Mouse (Mus musculus) Patski (cell line): ENCODE measurements at regions not wholly inside any gene's neighbourhood (a gene's known extent, or its start where the extent isn't known, plus 50 kb on each side); places are given as distances from the start of the nearest gene placed in this dataset.

Experiments
- ATAC-seq: fragments of 100-300 bp; one replicate; pipeline ENCODE4 v1.8.0; 2021
- CTCF ChIA-PET: fragments of 350-600 bp; sonication (Branson Sonifier 250); formaldehyde crosslinking; loops from one replicate; lab custom pipeline; 2022; ENCODE audit warnings: inconsistent platforms; lab: Charles Lee
- POLR2A ChIA-PET: fragments of 350-600 bp; sonication (Branson Sonifier 250); formaldehyde crosslinking; loops from one replicate; lab custom pipeline; 2022; ENCODE audit warnings: antibody characterized with exemption, inconsistent platforms; lab: Charles Lee
- DNase-seq: peaks from one replicate; pipeline ENCODE4 v3.0.0-alpha.2; 2011; ENCODE audit warnings: low read depth, low spot score
- H3K27me3 ChIP-seq: fragments of 371-371 bp; one replicate; pipeline ENCODE4 v1.5.1; 2021
- CTCF ChIP-seq: fragments of 100-300 bp; IDR thresholded peaks from one replicate; pipeline ENCODE4 v1.5.1; 2021
- in situ Hi-C: fragments of 300-500 bp; cut with MboI; formaldehyde crosslinking; loops from 3 replicates; pipeline ENCODE4 v1.11.1; 2018; ENCODE audit warnings: low pct_unique_long_range_greater_than_20kb, mixed read lengths

DNA sequence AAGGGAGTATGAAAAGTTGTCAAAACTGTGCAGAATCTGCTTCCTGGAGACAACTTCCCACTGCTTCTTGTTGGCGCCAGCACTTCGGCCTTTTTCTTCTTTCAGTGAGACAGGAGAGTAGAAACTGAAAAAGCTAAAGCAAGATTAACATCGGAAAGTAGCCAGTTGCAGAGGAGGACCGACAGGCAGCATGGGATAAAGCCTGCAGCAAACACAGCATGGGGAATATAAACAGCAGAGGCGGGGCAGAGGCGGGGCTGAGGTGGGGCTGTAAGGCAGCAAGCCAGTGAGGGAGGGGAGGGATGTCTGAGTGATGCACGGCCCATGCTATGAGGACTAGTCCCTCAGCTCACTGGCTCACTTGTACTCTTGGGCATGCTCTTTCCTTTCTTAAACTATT is 65.5 kb upstream of the C2cd4b start:
- ChIA-PET POLR2A (no interaction called here), CTCF (no interaction called here)
- H3K27me3 ChIP-seq, result peaks cover 25% of the 10 kb centered on the region
- DNase-seq, result no peak
- no peak for TF ChIP-seq CTCF
- in situ Hi-C loops, result no loop called here
- no peak for ATAC-seq

DNA sequence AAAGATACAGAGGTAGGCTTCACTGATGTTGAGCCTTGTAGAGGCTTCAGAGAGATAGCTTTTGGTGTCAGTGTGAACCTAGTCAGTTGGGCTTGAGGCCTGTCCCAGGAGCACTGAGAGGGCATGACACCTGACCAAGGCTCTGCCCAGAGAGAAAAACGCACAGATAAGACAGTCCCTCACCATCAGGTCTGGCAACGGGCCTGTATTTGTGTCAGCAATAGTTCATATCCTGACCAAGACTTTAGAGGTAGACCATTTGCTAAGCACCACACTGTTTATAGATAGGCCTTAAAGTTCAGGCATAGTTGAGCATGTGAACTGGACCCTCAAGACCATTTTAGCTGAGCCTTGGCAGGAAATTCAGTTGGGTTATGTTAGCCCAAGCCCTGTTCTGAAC is 60.4 kb upstream of the C2cd4b start:
- ChIA-PET CTCF (no interaction called here), POLR2A (no interaction called here)
- TF ChIP-seq CTCF, result no peak
- in situ Hi-C loops, result no loop called here
- peaks cover 45% of the 10 kb centered on the region for H3K27me3 ChIP-seq
- DNase-seq (no peak), ATAC-seq (no peak)

DNA sequence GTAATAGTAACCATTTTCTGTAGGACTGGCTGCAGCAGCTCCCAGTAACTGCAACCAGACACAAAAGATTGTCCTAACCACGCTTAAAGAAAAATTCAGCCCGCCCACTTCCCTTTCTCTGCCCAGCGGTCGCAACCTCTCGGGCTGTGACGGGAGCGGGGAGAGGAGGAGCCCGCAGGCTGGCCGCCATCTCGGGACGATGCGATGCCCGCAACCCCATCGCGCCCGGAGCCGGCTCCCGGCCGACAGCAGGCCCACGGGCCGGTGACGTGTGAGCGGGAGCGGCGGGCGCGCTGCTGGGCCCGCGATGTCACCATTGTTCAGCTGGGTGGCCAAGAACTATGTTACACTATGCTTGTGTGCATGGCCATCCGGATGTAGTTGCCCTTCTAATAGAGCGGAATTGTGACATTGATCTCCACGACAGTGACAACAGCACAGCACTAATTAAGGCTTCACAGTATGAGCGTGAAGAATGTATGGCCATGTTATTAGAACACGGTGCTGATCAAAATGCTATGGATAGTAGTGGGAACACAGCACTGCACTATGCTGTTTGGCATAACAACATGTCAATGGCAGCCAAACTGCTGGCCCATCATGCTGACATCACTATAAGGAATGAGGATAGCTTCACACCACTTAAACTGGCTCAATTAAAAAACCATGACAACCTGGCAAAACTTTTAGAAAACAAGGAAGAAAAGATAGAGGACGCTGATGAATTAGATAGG is 59.2 kb upstream of the C2cd4b start:
- no peak for DNase-seq
- TF ChIP-seq CTCF, result no peak
- ATAC-seq, result no peak
- in situ Hi-C loops, result no loop called here
- H3K27me3 ChIP-seq, result peaks cover 55% of the 10 kb centered on the region
- ChIA-PET POLR2A (no interaction called here), CTCF (no interaction called here)

DNA sequence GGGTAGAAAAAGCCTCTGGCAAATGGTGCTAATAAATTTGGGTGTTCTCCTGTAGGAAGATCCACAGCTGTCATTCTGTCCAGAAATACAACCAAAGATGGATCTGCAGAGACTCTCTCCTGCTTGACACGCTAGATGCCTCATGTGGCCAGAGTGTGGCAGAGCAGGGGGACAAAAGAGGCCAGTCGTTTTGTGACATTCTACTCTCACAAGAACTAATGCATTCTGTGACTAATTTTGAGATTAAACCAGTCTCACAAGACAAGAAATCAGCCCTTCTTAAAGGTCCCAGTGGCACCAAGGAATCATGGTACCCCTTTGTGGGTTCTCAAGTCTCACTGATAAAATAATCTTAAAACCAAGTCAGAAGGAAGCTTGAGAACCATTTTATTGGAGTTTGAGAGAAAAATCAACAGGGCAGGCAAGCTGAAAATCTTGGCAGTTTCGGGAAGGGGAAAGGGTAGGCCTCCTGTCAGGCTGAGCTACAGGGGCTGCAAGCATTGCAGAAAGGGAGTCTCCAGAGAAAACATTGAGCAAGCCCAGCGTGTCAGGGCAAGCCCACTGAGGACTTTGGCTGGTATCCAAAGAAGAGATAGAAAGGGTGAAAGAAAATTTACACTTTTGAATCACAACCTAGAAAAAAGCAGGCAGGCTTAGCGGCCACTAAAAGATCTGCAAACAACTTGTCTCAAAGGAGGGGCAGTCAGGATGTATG is 50.8 kb upstream of the C2cd4b start:
- DNase-seq (no peak), ATAC-seq (no peak)
- ChIA-PET POLR2A (interaction anchor here (0.9 kb wide), 1 partner anchor 11 kb away, joined by 3 read pairs; no protein-coding TSS in a partner anchor), CTCF (no interaction called here)
- in situ Hi-C loops, result no loop called here
- no peak for TF ChIP-seq CTCF
- peaks cover 48% of the 10 kb centered on the region for H3K27me3 ChIP-seq
